Mouse (Mus musculus): ENCODE measurements around the gene Rangrf.
"Not testable (repeated sequence)": the region's sequence is repeated elsewhere in the genome, so short reads cannot be mapped to it uniquely, and the experiment has no call there.

Gene Rangrf

GRCm38 (mm10) chr11:68975085-68975484 is at the start of gene Rangrf:
Gene Rangrf, minus strand, starts transcription at chr11:68975185.
- DNase-seq (ENCODE audit: low spot score): no peak

DNA sequence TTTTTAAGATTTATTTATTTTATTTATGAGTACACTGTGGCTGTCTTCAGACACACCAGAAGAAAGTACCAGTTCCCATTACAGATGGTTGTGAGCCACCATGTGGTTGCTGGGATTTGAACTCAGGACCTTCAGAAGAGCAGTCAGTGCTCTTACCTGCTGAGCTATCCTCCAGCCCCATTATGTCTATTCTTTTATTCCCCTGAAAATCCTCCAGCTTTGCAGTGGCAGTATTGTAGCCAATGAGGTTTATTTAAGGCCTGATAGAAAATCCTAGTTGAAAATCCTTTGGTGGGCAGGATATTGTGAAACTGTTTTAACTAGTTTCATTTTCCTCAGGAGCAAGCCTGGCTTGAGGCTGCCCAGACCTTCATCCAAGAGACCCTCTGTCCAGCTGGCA is 45.7 kb upstream of the Rangrf start:
- DNase-seq (ENCODE audit: low spot score): no peak

DNA sequence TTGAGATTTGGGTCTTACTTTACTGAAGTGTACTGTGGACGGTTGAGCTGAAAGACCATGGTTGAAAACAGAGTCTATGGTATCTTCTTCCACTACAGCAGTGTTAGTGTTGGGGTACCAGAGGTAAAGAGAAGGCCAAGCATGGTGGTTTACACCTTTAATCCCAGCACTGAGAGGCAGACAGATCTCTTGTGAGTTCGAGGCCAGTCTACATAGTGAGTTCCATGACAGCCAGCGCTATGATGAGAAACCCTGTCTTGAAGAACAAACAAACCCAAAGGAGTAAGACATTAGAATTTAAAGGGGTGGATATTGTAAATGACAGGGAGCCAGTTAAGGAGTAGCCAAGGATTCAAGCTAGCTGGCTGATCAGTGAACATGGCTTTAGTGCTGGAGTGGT is 41.8 kb upstream of the Rangrf start:
- DNase-seq (ENCODE audit: low spot score): no peak

DNA sequence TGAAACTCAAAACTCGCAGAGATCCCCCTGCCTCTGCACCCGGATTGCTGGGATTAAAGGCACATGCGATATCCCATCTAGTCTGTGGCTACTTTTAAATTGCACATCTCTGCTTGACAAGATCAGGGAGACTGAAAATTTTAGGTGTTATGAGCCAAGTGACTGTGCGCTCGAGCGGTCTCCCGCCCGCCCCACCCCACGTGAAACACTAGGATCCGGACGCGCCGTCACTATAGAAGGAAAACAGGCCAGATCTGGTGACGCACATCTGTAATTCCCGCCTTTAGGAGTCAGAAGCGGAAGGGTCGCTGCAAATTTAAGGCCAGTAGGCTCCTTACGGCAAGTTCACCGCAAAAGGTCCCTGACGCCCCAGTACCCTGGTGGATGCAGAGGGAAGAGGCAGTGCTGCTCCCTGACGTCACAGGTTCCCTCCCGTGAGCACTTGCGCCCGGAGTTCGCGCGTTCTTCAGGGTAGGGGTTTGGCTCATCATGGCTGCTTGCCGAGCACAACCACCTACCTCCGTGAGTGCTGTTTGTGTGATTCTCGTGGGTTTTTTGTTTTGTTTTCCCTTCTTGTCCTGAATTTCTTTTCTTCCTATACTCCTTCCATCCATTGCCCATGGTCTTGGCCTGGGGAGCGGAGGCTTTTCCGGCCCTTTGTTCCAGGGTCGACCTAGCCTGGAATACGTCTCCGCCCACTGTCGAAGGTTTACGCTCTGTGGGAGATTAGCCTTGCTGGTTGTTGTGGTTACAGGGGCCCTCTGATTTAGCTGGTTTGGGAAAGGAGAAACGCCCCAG is 40.9 kb upstream of the Rangrf start, which contains the start of gene Ctc1:
Gene Ctc1, plus strand, starts transcription at position 268 of the 798 bp plus-strand sequence.
- DNase-seq (ENCODE audit: low spot score): peak; percentile 60

- DNase-seq (ENCODE audit: low spot score): peak; percentile 52
Observed at GRCm38 (mm10) chr11:69012071-69012601, 37.2 kb upstream of the Rangrf start.

DNA sequence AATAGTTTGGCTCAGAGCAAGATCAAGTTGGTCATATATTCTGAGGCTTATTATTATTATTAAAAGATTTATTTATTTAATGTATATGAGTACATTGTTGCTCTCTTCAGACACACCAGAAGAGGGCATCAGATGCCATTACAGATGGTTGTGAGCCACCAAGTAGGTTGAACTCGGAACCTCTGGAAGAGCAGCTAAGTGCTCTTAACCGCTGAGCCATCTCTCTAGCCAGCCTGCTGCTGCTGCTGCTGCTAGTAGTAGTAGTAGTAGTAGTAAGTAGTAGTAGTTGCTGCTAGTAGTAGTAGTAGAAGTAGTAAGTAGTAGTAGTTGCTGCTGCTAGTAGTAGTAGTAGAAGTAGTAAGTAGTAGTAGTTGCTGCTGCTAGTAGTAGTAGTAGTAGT is 36.5 kb upstream of the Rangrf start:
- not testable (repeated sequence) for DNase-seq (ENCODE audit: low spot score)

- DNase-seq (ENCODE audit: low spot score): no peak
Observed at GRCm38 (mm10) chr11:69010400-69011323, 35.7 kb upstream of the Rangrf start.

GRCm38 (mm10) chr11:69009508-69009907 is 34.5 kb upstream of the Rangrf start:
- no peak for DNase-seq (ENCODE audit: low spot score)

DNA sequence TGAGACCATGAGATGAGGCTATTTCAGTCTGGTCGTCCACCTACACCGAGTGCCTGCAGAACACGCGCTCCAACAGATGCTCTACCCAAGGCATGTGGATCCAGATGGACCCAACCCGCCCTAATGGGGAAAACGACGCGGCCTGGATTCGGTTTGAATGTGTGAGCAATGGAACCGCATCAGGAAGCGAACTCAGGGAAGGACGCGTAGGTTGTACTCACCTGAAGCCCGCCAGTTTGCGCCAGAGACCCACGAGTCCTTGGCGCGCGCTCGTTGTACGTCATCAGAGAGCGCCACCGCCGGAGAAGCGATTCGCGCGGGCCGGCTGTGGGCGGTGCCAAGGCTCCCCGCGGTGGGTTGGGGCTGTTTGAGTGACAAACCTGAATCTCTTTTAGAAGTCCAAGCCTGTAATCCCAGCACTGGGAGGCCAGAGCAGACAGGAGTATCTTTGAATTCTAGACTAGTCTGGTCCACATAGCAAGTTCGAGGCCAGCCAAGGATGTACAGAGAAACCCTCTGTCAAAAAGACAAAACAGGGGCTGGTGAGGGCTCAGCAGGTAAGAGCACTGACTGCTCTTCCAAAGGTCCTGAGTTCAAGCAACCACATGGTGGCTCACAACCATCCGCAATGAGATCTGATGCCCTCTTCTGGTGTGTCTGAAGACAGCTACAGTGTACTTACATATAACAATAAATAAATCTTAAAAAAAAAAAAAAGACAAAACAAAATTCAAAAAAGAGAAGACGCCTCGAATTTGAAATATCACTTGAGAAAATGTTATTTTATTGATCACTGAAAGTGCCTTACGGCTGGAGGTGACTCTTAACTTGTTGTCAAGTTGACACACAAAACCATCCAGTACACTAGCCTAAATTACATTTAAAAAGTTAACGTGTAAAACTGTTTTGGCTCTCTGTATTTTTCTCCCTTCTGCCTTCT is 33.5 kb upstream of the Rangrf start, which contains the start of gene Pfas:
Gene Pfas, minus strand, starts transcription at position 279 of the 940 bp plus-strand sequence.
- DNase-seq (ENCODE audit: low spot score): peak; percentile 66

DNA sequence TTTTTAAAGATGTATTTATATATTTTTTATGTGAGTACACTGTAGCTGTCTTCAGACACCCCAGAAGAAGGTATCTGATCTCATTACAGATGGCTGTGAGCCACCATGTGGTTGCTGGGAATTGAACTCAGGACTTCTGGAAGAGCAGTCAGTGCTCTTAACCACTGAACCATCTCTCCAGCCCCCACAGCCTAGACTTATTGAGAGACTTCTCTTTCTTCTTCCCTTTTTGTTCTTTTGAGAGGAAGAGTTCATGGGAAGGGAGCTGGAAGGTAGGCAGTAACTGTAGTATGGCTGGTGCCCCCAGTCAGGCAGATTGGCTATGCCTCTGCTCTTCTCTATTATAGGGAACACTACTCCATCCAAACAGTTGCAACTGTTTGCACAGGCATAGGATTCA is 31.6 kb upstream of the Rangrf start:
- DNase-seq (ENCODE audit: low spot score): not testable (repeated sequence)

- no peak for DNase-seq (ENCODE audit: low spot score)
Observed at GRCm38 (mm10) chr11:69005193-69005592, 30.2 kb upstream of the Rangrf start.

DNA sequence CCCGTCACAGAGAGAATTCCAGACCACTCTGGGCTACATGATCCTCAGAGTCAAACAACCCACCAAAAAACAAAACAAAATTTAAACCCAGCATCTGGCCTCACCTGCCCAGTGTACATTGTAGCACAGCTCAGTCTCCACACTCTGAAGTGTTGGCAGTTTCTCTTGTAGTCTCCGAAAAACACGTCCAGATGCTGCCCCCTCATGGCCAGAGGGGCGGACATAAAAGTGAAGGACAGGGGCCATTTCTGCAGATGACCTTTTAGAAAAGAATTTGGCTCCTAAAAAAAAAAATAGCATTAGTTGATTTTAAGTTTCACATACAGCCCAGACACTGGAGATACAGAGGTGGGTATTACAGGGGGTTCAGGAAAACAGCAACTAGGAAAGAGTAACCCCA is 28.6 kb upstream of the Rangrf start:
- no peak for DNase-seq (ENCODE audit: low spot score)

GRCm38 (mm10) chr11:69002782-69003181 is 27.8 kb upstream of the Rangrf start:
- DNase-seq (ENCODE audit: low spot score): not testable (repeated sequence)

DNA sequence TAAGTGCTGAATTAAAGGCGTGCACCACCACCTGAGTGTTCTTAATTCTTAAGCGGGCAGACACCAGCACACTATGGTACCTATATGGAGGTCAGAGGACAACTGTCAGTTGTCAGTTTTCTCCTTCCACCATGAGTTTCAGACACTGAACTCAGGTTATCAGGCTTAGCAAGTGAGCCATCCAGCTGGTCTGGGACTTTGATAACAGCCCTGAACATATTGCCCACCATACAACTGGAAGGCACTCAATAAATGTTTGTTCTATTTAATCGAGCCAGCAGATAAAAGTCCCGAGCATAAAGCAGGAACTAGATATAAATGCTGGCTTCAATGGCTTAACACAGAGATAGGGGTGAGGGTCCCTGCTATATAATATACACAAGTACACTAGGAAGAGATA is 22.1 kb upstream of the Rangrf start:
- no peak for DNase-seq (ENCODE audit: low spot score)

GRCm38 (mm10) chr11:68994377-68994776 is 19.4 kb upstream of the Rangrf start:
- DNase-seq (ENCODE audit: low spot score): no peak

GRCm38 (mm10) chr11:68993122-68993521 is 18.1 kb upstream of the Rangrf start:
- no peak for DNase-seq (ENCODE audit: low spot score)

- no peak for DNase-seq (ENCODE audit: low spot score)
Observed at GRCm38 (mm10) chr11:68988341-68988740, 13.4 kb upstream of the Rangrf start.

GRCm38 (mm10) chr11:68987365-68987882 is 12.4 kb upstream of the Rangrf start:
- DNase-seq (ENCODE audit: low spot score): no peak

DNA sequence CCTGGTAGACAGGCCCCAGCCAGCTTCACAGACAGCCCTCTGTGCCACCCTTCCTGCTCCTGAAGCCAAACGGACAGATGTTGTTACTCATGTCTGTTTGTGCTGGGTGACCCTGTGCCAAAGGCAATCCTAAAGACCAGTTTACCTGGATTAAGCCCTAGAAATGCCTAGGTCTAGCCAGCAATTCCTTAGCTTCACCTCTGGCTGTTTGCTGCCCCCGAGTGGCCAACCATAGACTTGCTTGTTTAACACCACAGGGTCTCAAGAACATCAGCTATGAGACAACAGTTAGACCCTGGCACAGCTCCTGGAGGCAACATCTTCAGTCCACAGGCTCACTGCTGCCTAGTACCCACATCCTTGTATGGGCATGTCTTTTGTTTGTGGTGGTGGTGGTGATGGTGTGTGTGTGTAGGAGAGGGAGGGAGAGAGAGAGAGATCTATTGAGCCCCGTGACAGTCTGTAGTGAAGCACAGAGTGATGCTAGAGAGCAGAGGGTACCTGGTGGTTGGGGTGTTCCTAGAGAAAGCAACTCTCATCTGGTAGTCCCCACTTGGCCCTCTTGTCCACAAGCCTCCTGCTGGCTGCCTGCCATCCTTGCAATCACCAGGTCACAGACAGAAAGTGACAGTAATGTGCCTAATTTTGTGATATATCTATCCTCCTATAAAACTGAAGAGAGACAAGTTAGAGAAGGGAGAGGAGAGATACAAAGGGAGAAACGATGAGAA is 7.8 kb upstream of the Rangrf start:
- no peak for DNase-seq (ENCODE audit: low spot score)

- no peak for DNase-seq (ENCODE audit: low spot score)
Observed at GRCm38 (mm10) chr11:68980919-68981318, 5.9 kb upstream of the Rangrf start.
